Mouse (Mus musculus) cortical plate, adult 2 months (tissue): ENCODE results near the gene Rps2. TPM values are rescaled to one million over a fixed set of nuclear protein-coding genes. Genes with fewer than 3 reads are reported as not detected.
"Not testable (repeated sequence)": the region's sequence is repeated elsewhere in the genome, so short reads cannot be mapped to it uniquely, and the experiment has no call there.

Experiments used
- H3K27ac ChIP-seq: fragments of 200-500 bp; 2 replicates; pipeline ENCODE4 v1.5.1; 2012; ENCODE audit warnings: low read length, control low read depth, inconsistent platforms; ENCODE audit not compliant: insufficient read depth
- H3K4me1 ChIP-seq: fragments of 200-500 bp; 2 replicates; pipeline ENCODE4 v1.6.1; 2011; ENCODE audit warnings: low read length; ENCODE audit not compliant: control insufficient read depth, insufficient read depth
- H3K4me3 ChIP-seq: fragments of 200-500 bp; 2 replicates; pipeline ENCODE4 v1.5.1; 2011; ENCODE audit warnings: mild to moderate bottlenecking, low read length, control low read depth; ENCODE audit not compliant: insufficient read depth
- CTCF ChIP-seq: fragments of 200-500 bp; IDR thresholded peaks from 2 replicates; pipeline ENCODE4 v1.5.1; 2011; ENCODE audit warnings: mild to moderate bottlenecking, control low read depth, low read length; ENCODE audit not compliant: insufficient read depth; ENCODE audit errors: extremely low read depth
- POLR2A ChIP-seq: fragments of 200-500 bp; IDR thresholded peaks from 2 replicates; pipeline ENCODE4 v1.6.1; 2011; ENCODE audit warnings: mild to moderate bottlenecking, low read length, control low read depth; ENCODE audit not compliant: insufficient read depth; ENCODE audit errors: extremely low read depth
- polyA plus RNA-seq: library from polyadenylated mRNA; depleted of rRNA; stranded (reverse); fragments of >200 nt; gene quantifications from 2 replicates; pipeline ENCODE4 v1.2.3, GENCODE M21; 2012; rRNA removed

Rps2 gene
- polyA plus RNA-seq: 980 and 1,011 TPM in 2 replicates

DNA sequence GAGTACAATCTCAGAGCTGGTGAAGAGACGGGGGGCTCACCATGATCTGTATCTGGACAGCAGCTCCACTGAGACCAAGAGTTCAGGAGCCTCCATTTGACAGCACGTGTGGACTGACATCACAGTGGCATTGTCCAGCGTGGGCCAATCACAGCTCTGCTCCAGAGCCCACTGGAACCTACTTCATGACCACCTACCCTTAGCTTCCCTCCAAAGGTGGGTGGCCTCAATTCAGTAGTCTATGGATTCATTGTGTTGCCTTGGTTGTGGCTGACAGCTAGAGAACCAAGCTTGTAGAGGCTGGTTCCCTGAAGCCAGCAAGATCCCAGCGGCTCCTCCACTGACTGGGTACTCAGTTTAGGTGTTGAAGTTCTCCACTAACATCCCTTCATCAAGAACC is at the start of gene Rps2, which contains the start of gene Rnf151:
Gene Rps2 (plus strand): TSS at position 174 of the 400 bp plus-strand sequence.
Gene Rnf151 (minus strand): TSS at position 121 of the 400 bp plus-strand sequence.
- Histone ChIP-seq H3K4me1 (peaks cover 2% of the 10 kb centered on the region; the same call in 1 of the 2 replicates), H3K4me3 (no peak within 1 kb of the TSS; the same call in 1 of the 2 replicates), H3K27ac (no peak within 1 kb of the TSS)
- TF ChIP-seq CTCF (no peak), POLR2A (no peak)

DNA sequence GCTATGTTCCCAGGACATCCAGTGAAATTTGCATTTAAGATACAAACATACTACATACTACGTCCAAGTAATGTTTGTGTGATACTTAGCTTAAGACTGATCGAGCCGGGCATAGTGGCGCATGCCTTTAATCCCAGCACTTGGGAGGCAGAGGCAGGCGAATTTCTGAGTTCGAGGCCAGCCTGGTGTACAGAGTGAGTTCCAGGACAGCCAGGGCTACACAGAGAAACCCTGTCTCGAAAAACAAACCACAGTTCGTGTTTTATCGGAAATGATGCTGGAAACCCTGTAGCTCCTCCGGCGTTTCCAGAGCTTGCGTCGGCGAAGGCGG is 48.7 kb upstream of the Rps2 start:
- H3K27ac ChIP-seq: peak overlapping the region; percentile 68; the same call in 1 of the 2 replicates
- H3K4me1 ChIP-seq: not testable (repeated sequence)
- H3K4me3 ChIP-seq: peak overlapping the region; percentile 50

DNA sequence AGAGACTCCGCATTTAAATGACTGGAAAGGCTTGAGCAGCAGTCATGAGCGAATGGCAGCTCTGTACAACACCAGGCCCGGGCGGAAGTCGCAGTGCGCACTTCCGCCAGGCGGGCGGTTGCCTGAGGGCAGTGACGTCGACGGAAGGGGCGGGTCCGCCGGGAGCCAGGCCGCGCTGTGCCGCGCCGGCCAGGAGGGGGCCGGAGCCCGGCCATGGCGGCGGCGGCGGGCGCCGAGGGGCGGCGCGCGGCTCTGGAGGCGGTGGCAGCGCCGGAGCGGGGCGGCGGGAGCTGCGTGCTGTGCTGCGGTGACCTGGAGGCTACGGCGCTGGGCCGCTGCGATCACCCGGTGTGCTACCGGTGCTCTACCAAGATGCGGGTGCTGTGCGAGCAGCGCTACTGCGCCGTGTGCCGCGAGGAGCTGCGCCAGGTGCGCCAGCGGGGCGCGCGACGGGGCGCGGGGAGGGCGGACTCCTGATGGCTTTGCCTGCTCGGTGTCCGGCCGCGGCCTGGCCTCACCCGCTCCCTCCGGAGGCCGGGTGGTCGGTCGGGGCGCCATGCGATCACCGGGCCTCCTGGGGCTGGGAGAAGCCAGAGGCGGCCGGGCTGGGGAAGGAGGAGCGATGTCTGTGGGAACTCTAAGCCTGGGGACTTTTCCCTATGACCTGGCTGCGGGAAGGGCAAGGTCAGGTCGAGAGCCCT is 48.2 kb upstream of the Rps2 start, which contains the start of gene Zfp598:
Gene Zfp598 (plus strand): TSS at position 143 of the 701 bp plus-strand sequence.
- TF ChIP-seq POLR2A (peak; percentile 96), CTCF (no peak)
- peaks cover 7% of the 10 kb centered on the region for H3K4me1 ChIP-seq
- peak within 1 kb of the TSS; percentile 68; the same call in 1 of the 2 replicates for H3K27ac ChIP-seq
- peak within 1 kb of the TSS; percentile 50 for H3K4me3 ChIP-seq

DNA sequence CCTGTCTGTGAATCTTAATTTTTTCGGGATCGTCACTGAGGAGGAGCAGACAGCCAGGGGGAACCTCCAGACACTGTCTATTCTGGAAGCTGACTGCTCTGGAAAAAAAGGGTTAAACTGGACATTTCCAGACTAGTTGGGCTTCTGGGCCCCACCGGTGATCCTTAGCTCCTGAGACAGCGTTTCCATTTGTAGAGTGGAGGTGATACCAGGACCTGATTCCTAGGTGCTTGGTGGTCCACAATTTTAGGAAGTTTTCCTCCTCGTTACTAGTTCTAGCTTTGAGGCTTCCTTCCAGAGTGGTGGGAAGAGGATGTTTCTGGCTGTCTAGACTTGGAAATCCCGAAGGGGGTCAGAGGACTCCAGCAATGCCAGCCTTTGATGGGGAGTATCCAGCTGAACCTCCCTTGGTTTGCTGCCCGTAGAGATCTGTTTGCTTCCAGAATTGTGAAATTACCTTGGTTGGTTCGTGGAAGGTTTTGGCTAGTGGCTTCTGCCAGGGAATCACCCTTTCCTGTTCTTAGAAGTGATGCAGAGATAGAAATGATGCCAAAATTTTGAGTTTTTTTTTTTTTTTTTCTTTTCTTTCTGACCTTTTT is 47.6 kb upstream of the Rps2 start:
- Histone ChIP-seq H3K27ac (no peak overlapping the region), H3K4me1 (peaks cover 7% of the 10 kb centered on the region), H3K4me3 (peak overlapping the region; percentile 50)
- TF ChIP-seq CTCF: no peak
- no peak for TF ChIP-seq POLR2A

DNA sequence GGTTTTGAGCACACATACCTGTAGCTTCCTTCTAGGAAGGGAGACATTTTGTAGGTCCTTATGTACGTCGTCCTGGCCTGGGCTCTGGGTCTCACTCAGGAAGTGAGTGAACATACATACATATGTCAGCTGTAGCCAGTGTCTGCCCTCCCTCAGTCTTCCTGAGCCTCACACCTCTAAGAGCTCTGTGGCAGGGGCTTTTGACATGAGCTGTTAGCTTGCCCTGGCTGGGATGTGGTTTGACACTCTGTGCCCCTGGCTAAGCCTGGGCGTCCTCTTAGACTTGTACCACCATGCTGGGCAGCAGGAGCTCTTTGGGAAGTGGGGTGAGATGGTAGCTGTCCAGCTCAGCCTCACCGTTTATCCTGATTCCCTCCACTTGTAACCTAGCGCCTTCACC is 46.6 kb upstream of the Rps2 start:
- Histone ChIP-seq H3K27ac (no peak overlapping the region), H3K4me1 (peaks cover 9% of the 10 kb centered on the region), H3K4me3 (no peak overlapping the region)
- TF ChIP-seq POLR2A: no peak
- no peak for TF ChIP-seq CTCF

DNA sequence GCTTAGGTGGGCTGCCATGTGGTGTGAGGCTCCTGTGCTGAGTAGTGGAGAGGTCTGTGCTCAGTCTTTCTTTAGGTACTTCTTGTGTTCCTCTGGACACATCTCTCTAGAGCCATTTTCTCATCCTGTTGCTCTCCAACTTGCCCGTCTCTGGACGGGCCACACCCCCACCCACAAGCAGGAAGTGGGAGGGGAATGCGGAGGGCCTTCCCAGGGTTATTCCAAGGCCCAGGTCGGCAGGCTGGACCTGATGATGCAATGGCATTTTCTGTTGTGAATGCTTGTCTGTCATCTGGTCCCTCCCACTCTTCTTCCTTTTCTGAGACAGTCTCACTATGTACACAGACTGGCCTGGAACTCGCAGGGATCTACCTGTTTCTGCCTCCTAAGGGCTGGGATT is 45.8 kb upstream of the Rps2 start:
- Histone ChIP-seq H3K27ac (no peak overlapping the region), H3K4me1 (peaks cover 9% of the 10 kb centered on the region), H3K4me3 (no peak overlapping the region)
- TF ChIP-seq CTCF: no peak

DNA sequence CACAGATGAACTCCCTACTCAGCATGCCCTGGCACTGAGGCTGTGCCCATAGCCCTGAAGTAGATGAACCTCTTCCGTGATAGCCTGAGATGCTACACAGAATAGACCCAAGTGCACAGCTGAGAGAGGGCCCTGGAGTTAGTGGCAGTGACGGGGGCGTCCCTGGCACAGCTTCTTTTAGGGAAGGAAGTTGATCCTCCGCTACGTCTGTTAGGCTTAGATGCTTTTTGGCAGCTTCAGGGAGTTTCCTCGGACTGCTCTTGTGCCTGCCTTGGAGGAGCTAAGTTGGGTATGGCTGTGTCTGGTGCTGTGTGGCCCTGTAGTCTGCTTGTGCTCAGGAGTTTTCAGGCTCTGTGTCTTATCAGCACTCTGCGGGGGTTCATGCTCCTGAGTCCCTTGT is 43.6 kb upstream of the Rps2 start:
- Histone ChIP-seq H3K27ac (no peak overlapping the region), H3K4me3 (no peak overlapping the region), H3K4me1 (peaks cover 9% of the 10 kb centered on the region)
- TF ChIP-seq POLR2A (no peak), CTCF (no peak)

DNA sequence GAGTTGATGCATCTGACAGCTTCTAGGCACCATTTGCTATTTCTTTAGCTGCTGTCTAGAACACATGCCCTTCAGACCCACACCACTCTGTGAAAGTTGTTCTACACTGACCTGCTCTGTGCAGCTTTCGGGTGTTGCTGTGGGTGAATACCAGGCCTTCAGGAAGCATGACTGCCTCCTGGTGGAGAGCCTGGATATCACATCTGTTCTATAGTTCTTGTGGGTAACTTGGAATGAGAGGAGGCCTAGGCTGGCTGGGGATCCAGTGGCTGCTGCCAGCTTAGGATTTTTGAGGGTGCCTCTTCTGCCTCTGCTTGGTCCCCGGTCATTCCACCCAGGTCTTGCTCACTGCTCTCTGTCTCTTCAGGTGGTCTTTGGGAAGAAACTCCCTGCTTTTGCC is 41.7 kb upstream of the Rps2 start:
- TF ChIP-seq CTCF (peak; percentile 54), POLR2A (no peak)
- Histone ChIP-seq H3K27ac (no peak overlapping the region), H3K4me1 (peaks cover 9% of the 10 kb centered on the region), H3K4me3 (no peak overlapping the region)

DNA sequence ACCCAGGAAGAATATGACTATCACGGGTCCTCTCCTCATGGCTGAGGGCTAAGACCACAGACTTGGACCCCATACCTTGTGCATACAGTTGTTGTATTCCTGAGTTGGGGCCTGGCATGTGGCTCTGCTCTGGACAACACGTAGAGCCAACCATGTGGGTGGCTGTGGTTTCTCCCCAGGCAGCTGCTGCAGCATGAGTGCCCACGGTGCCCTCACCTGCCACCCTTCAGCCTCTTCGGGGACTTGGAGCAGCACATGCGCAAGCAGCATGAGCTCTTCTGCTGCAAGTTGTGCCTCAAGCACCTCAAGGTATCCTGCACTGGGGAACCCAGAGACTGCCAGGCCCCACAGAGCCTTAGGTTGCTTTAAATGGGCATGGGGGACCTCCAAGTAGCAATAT is 41.0 kb upstream of the Rps2 start:
- H3K4me3 ChIP-seq: no peak overlapping the region
- no peak overlapping the region for H3K27ac ChIP-seq
- H3K4me1 ChIP-seq: peaks cover 7% of the 10 kb centered on the region
- TF ChIP-seq POLR2A: no peak

DNA sequence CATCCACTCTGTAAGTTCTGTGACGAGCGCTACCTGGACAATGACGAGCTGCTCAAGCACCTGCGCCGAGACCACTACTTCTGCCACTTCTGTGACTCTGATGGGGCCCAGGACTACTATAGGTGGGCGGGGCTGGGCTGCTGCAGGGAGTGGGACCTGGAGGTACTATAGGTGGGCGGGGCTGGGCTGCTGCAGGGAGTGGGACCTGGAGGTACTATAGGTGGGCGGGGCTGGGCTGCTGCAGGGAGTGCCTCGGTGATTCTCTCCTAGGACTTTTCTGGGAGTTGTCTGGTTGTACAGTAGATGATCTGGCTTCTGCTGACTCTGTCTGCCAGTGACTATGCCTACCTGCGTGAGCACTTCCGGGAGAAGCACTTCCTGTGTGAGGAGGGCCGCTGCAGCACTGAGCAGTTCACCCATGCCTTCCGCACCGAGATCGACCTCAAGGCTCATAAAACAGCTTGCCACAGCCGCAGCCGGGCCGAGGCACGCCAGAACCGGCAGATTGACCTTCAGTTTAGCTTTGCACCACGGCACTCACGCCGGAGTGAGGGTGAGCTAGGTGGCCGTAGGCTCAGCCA is 40.3 kb upstream of the Rps2 start:
- TF ChIP-seq POLR2A (no peak), CTCF (no peak)
- Histone ChIP-seq H3K4me1 (peaks cover 3% of the 10 kb centered on the region; the same call in 1 of the 2 replicates), H3K4me3 (no peak overlapping the region), H3K27ac (no peak overlapping the region)
